Mouse (Mus musculus) inflammation-experienced regulatory T-cells, adult 16 weeks (primary cell): Measurements from ENCODE around the gene Tcl1b2. TPM values are rescaled to one million over a fixed set of nuclear protein-coding genes. Genes with fewer than 3 reads are reported as not detected.

ENCODE experiments used
- polyA plus RNA-seq: library from polyadenylated mRNA; unstranded; fragments of 100-300 nt; shearing (Covaris generic); gene quantifications from one replicate; pipeline ENCODE4 v1.2.1, GENCODE M21; 2017

Tcl1b2 gene
- not detected for polyA plus RNA-seq

DNA sequence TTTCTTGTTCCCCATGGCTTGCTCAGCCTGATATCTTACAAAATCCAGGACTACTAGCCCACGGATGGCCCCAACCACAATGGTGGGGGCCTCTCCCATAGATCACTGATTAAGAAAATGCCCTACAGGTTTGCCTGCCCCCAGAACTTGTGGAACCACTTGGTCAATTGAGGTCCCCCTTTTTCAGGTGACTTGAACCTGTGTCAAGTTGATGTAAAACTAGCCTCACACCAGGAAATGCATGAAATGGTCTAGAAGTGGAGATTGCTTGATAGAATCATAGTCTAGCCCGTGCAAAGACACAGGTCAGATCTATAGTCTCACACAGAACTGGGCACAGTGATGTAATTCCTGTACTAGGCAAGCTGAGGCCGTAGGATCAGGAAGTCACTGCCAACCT lies at the start of gene Tcl1b2:
Gene Tcl1b2 (plus strand): TSS at position 301 of the 400 bp plus-strand sequence.

DNA sequence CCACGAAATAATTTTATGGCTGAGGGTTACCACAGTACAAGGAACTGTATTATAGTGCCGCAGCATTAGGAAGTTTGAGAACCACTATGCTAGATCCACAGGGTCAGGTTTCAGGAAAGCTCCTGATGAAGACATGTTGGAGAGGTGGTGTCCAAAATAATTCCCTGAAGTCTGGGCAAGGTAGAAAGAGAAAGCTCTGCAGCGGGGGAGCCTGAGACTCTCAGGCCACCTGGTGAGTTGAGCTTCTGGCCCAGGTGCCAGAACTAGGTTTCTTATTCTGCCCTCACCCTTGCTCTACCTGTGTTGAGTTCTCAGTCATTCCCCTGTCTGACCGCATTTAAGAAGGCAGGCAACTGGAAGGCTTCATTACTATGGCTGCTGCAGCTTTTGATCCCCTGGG lies 13.6 kb downstream of the Tcl1b2 start, which contains the start of gene Tcl1b1:
Gene Tcl1b1 (plus strand): TSS at position 301 of the 400 bp plus-strand sequence.

DNA sequence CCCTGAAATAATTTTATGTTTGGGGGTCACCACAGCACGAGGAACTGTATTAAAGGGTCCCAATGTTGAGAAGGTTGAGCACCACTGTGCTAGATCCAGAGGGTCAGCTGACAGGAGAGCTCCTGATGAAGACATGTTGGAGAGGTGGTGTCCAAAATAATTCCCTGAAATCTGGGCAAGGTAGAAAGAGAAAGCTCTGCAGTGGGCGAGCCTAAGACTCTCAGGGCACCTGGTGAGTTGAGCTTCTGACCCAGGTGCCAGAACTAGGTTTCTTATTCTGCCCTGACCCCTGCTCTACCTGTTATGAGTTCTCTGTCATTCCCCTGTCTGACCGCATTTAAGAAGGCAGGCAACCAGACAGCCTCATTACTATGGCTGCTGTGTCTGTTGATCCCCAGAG lies 30.2 kb downstream of the Tcl1b2 start, which contains the start of gene Tcl1b5:
Gene Tcl1b5 (plus strand): TSS at position 301 of the 400 bp plus-strand sequence.

DNA sequence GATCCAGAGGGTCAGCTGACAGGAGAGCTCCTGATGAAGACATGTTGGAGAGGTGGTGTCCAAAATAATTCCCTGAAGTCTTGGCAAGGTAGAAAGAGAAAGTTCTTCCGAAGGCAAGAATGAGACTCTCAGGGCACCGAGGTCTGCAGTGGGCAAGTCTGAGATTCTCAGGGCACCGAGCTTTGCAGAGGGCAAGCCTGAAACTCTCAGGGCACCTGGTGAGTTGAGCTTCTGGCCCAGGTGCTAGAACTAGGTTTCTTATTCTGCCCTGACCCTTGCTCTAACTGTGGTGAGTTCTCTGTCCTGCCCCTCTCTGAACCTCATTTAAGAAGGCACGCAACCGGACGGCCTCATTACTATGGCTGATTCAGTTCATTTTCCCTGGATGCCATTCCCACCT lies 44.9 kb downstream of the Tcl1b2 start, which contains the start of gene Tcl1b3:
Gene Tcl1b3 (plus strand): TSS at position 301 of the 400 bp plus-strand sequence.

DNA sequence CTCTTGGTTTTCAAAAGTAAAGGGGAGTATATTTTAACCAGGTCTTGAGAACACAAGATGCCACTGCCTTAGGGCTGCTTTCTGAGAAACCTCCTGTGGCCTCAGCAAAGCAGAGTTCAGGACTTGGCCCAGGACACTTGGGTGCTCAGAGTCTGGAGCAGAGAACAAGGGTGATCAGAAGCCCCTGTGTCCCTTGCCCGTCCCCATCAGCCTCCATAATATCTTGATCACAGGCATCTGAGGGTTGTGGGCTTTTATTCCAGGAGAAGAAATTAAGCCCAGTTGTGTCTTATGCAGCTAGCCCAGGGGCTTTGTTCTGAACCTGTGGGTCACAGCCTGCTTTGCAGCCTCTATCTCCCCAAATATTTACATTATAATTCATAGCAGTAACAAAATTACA lies 55.8 kb downstream of the Tcl1b2 start, which contains the start of gene Tcl1b4:
Gene Tcl1b4 (plus strand): TSS at position 301 of the 400 bp plus-strand sequence.

Other genes with a start within 250 kb of the Tcl1b2 start
- gene Syne3, start 136.2 kb upstream of the Tcl1b2 start, polyA plus RNA-seq, result 6.5 TPM
- gene Glrx5, start 113.3 kb upstream of the Tcl1b2 start, polyA plus RNA-seq, result 11.0 TPM
- not detected for gene Tcl1b1, start 13.7 kb downstream of the Tcl1b2 start, polyA plus RNA-seq
- not detected for gene Tcl1b5, start 30.3 kb downstream of the Tcl1b2 start, polyA plus RNA-seq
- not detected for gene Tcl1b3, start 45.0 kb downstream of the Tcl1b2 start, polyA plus RNA-seq
- gene Tcl1b4, start 55.9 kb downstream of the Tcl1b2 start, polyA plus RNA-seq, result not detected
- not detected for gene Tcl1, start 76.8 kb downstream of the Tcl1b2 start, polyA plus RNA-seq
- not detected for gene Tunar, start 187.9 kb downstream of the Tcl1b2 start, polyA plus RNA-seq